Mouse (Mus musculus): ENCODE measurements around the gene Apoc1. TPM values are rescaled to one million over a fixed set of nuclear protein-coding genes. Genes with fewer than 3 reads are reported as not detected.
A peak's percentile ranks its signal among the peaks of the same experiment; 100 is the strongest.
"Not testable (repeated sequence)": the region's sequence is repeated elsewhere in the genome, so short reads cannot be mapped to it uniquely, and the experiment has no call there.

The Apoc1 gene
- polyA plus RNA-seq, 1 experiment from 2014 or later, result 10.8 TPM

GRCm38 (mm10) chr7:19694336-19695212 lies 2.1 kb upstream of the Apoc1 start:
- WGBS (ENCODE audit: insufficient replicate concordance), result 68% methylated on average over 10 of the region's 10 CpGs

GRCm38 (mm10) chr7:19693421-19693820 lies 961 bp upstream of the Apoc1 start:
- peaks cover 32% of the 10 kb centered on the region for H3K4me1 ChIP-seq (ENCODE audit: control insufficient read depth, insufficient read depth, low read length)
- H3K27ac ChIP-seq (ENCODE audit: low read depth, low read length), result peak overlapping the region; percentile 54
- peak overlapping the region; percentile 22; the same call in 1 of the 2 replicates for H3K4me2 ChIP-seq
- H3K36me3 ChIP-seq (ENCODE audit: control insufficient read depth, insufficient read depth, low read length), result peaks cover 6% of the 10 kb centered on the region
- no peaks in the 10 kb centered on the region for H3K9me3 ChIP-seq (replicated peaks; ENCODE audit: control insufficient read depth, low read length)
- 24% methylated on average over 10 of the region's 10 CpGs for WGBS (ENCODE audit: insufficient replicate concordance)
- H3K4me3 ChIP-seq (ENCODE audit: low read depth, low read length), result no peak overlapping the region
- no peaks in the 10 kb centered on the region for H3K27me3 ChIP-seq (ENCODE audit: control insufficient read depth, insufficient read depth, low read length)
- ATAC-seq (replicated peaks; ENCODE audit: insufficient number of reproducible peaks, low FRiP score, low TSS enrichment), result no peak
- no peak overlapping the region for H3K9ac ChIP-seq (ENCODE audit: low read depth, low read length)

More at GRCm38 (mm10) chr7:19694336-19695212, 2.1 kb upstream of the Apoc1 start:
- Histone ChIP-seq H3K4me1 (ENCODE audit: control insufficient read depth, insufficient read depth, low read length) (peaks cover 38% of the 10 kb centered on the region), H3K4me2 (peak overlapping the region; percentile 25), H3K4me3 (ENCODE audit: low read depth, low read length) (no peak overlapping the region), H3K36me3 (ENCODE audit: control insufficient read depth, insufficient read depth, low read length) (peaks cover 6% of the 10 kb centered on the region), H3K9ac (ENCODE audit: low read depth, low read length) (no peak overlapping the region), H3K27ac (ENCODE audit: low read depth, low read length) (peak overlapping the region; percentile 88), H3K9me3 (replicated peaks; ENCODE audit: control insufficient read depth, low read length) (no peaks in the 10 kb centered on the region), H3K27me3 (ENCODE audit: control insufficient read depth, insufficient read depth, low read length) (no peaks in the 10 kb centered on the region)
- no peak for ATAC-seq (replicated peaks; ENCODE audit: insufficient number of reproducible peaks, low FRiP score, low TSS enrichment)

DNA sequence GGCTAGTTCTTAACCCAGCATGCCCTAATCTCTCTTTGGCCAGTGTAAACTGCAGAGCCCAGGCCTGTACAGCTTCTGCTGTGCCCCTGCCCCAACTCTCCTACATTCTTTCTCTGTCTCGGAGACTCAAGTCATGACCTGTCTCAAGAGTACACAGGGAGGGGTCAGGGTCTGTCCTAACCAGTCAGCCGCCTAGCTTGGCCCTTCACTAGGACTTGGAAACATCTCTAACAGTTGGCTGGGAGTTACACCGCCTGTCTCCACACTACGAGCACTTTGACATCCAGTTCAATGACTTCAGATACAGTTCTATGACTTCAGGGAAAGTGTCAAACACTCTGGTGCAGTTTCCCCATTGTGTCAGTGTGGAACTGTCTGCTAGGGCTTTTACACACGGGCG lies 1.0 kb downstream of the Apoc1 start:
- Histone ChIP-seq H3K27ac (ENCODE audit: low read depth, low read length) (no peak overlapping the region), H3K9ac (ENCODE audit: low read depth, low read length) (no peak overlapping the region), H3K4me3 (ENCODE audit: low read depth, low read length) (no peak overlapping the region), H3K4me1 (ENCODE audit: control insufficient read depth, insufficient read depth, low read length) (peaks cover 29% of the 10 kb centered on the region), H3K9me3 (replicated peaks; ENCODE audit: control insufficient read depth, low read length) (no peaks in the 10 kb centered on the region), H3K36me3 (ENCODE audit: control insufficient read depth, insufficient read depth, low read length) (peaks cover 3% of the 10 kb centered on the region), H3K27me3 (ENCODE audit: control insufficient read depth, insufficient read depth, low read length) (no peaks in the 10 kb centered on the region), H3K4me2 (no peak overlapping the region)
- 67% methylated on average over 6 of the region's 6 CpGs for WGBS (ENCODE audit: insufficient replicate concordance)
- no peak for ATAC-seq (replicated peaks; ENCODE audit: insufficient number of reproducible peaks, low FRiP score, low TSS enrichment)

DNA sequence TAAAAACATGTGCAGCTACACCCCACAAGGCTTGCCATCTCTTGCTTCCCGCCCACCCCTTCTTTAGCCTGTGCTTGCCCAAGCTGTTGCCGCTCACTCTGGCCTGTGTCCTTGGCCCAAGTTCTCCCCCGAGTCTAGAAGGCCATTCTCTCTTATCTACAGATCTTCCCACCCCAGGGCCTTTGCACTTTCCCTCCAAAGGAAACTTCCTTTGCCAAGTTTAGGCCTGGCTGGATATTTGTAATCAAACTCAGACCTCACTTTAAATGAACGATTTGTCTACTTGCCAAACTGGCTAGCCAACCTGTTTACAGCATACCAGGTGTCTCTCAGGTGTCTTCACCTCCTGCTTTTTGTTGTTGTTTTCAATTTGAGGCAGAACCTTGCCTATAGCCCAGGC lies 1.6 kb downstream of the Apoc1 start:
- no peaks in the 10 kb centered on the region for H3K9me3 ChIP-seq (replicated peaks; ENCODE audit: control insufficient read depth, low read length)
- no peak overlapping the region for H3K4me2 ChIP-seq
- H3K27me3 ChIP-seq (ENCODE audit: control insufficient read depth, insufficient read depth, low read length), result no peaks in the 10 kb centered on the region
- 82% methylated on average over 4 of the region's 4 CpGs for WGBS (ENCODE audit: insufficient replicate concordance)
- no peak overlapping the region for H3K4me3 ChIP-seq (ENCODE audit: low read depth, low read length)
- H3K27ac ChIP-seq (ENCODE audit: low read depth, low read length), result no peak overlapping the region
- peaks cover 29% of the 10 kb centered on the region for H3K4me1 ChIP-seq (ENCODE audit: control insufficient read depth, insufficient read depth, low read length)
- H3K36me3 ChIP-seq (ENCODE audit: control insufficient read depth, insufficient read depth, low read length), result no peaks in the 10 kb centered on the region
- no peak overlapping the region for H3K9ac ChIP-seq (ENCODE audit: low read depth, low read length)
- ATAC-seq (replicated peaks; ENCODE audit: insufficient number of reproducible peaks, low FRiP score, low TSS enrichment), result no peak

- no peaks in the 10 kb centered on the region for H3K9me3 ChIP-seq (replicated peaks; ENCODE audit: control insufficient read depth, low read length)
- H3K4me2 ChIP-seq, result no peak overlapping the region
- no peak overlapping the region for H3K4me3 ChIP-seq (ENCODE audit: low read depth, low read length)
- no peaks in the 10 kb centered on the region for H3K36me3 ChIP-seq (ENCODE audit: control insufficient read depth, insufficient read depth, low read length)
- H3K9ac ChIP-seq (ENCODE audit: low read depth, low read length), result no peak overlapping the region
- ATAC-seq (replicated peaks; ENCODE audit: insufficient number of reproducible peaks, low FRiP score, low TSS enrichment), result no peak
- WGBS (ENCODE audit: insufficient replicate concordance), result 93% methylated on average over 2 of the region's 2 CpGs
- H3K4me1 ChIP-seq (ENCODE audit: control insufficient read depth, insufficient read depth, low read length), result peaks cover 18% of the 10 kb centered on the region
- no peaks in the 10 kb centered on the region for H3K27me3 ChIP-seq (ENCODE audit: control insufficient read depth, insufficient read depth, low read length)
- no peak overlapping the region for H3K27ac ChIP-seq (ENCODE audit: low read depth, low read length)
Measured at GRCm38 (mm10) chr7:19688611-19689010, 3.8 kb downstream of the Apoc1 start.

GRCm38 (mm10) chr7:19688101-19688500 lies 4.4 kb downstream of the Apoc1 start:
- H3K9me3 ChIP-seq (replicated peaks; ENCODE audit: control insufficient read depth, low read length), result no peaks in the 10 kb centered on the region
- no peaks in the 10 kb centered on the region for H3K36me3 ChIP-seq (ENCODE audit: control insufficient read depth, insufficient read depth, low read length)
- H3K4me3 ChIP-seq (ENCODE audit: low read depth, low read length), result no peak overlapping the region
- H3K4me2 ChIP-seq, result no peak overlapping the region
- no peaks in the 10 kb centered on the region for H3K27me3 ChIP-seq (ENCODE audit: control insufficient read depth, insufficient read depth, low read length)
- no peak overlapping the region for H3K9ac ChIP-seq (ENCODE audit: low read depth, low read length)
- H3K27ac ChIP-seq (ENCODE audit: low read depth, low read length), result no peak overlapping the region
- no peak for ATAC-seq (replicated peaks; ENCODE audit: insufficient number of reproducible peaks, low FRiP score, low TSS enrichment)
- H3K4me1 ChIP-seq (ENCODE audit: control insufficient read depth, insufficient read depth, low read length), result peaks cover 13% of the 10 kb centered on the region
- WGBS (ENCODE audit: insufficient replicate concordance), result 89% methylated on average over 10 of the region's 10 CpGs

DNA sequence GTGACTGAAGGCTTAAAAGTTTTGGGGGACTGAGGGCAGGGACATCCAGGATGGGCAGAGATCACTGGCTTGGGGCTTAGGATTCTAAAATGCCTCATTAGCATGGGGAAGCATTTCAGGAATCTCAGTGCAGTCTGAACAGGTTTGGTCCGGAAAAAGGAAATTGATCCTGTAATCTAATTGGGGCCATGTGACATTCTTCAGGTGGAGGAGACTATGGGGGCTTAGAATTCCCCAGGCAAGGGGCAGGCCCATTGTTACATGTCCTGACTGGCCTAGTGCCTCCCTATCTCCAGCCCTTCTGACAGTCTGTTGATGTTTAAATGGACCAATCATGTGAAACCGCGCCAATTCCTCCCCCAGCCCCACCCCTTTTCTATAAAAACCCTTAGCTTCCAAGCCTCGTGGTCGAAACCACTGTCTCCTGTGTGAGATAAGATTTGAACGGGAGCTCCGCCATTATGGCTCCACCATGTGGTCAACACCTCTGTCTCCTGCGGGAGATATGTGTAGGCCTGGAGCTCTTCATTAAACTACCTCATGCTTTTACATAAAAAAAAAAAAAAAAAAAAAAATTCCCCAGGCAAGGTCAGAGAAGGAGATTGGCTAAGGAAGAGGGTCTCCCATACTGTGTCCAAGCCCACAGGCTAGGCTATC lies 5.4 kb downstream of the Apoc1 start:
- not testable (repeated sequence) for H3K4me2 ChIP-seq; H3K4me1 ChIP-seq (ENCODE audit: control insufficient read depth, insufficient read depth, low read length); H3K27me3 ChIP-seq (ENCODE audit: control insufficient read depth, insufficient read depth, low read length); H3K27ac ChIP-seq (ENCODE audit: low read depth, low read length); H3K4me3 ChIP-seq (ENCODE audit: low read depth, low read length); H3K36me3 ChIP-seq (ENCODE audit: control insufficient read depth, insufficient read depth, low read length); ATAC-seq (replicated peaks; ENCODE audit: insufficient number of reproducible peaks, low FRiP score, low TSS enrichment); H3K9me3 ChIP-seq (replicated peaks; ENCODE audit: control insufficient read depth, low read length); H3K9ac ChIP-seq (ENCODE audit: low read depth, low read length)
- 47% methylated on average over 8 of the region's 8 CpGs for WGBS (ENCODE audit: insufficient replicate concordance)

DNA sequence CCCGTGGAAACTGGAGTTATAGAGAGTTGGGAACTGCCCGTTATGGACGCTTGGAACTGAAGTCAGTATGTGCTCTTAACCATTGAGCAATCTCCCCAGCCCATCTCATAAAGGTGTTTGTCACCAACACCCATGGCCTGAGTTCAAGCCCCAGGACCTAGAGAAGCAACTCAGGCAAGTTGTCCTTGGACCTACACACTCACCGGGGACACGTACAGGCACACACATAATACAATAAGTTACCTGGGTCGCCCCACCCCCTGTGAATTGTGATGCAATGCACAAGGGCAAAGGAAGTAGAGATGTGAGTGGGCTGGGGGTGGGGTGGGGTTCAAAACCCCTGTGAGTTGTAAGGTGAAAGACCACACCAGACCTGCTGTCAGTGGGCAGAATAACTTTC lies 5.9 kb downstream of the Apoc1 start:
- Histone ChIP-seq H3K4me1 (ENCODE audit: control insufficient read depth, insufficient read depth, low read length) (no peaks in the 10 kb centered on the region), H3K4me2 (no peak overlapping the region), H3K36me3 (ENCODE audit: control insufficient read depth, insufficient read depth, low read length) (no peaks in the 10 kb centered on the region), H3K4me3 (ENCODE audit: low read depth, low read length) (no peak overlapping the region), H3K27me3 (ENCODE audit: control insufficient read depth, insufficient read depth, low read length) (no peaks in the 10 kb centered on the region), H3K9me3 (replicated peaks; ENCODE audit: control insufficient read depth, low read length) (no peaks in the 10 kb centered on the region), H3K27ac (ENCODE audit: low read depth, low read length) (no peak overlapping the region), H3K9ac (ENCODE audit: low read depth, low read length) (no peak overlapping the region)
- WGBS (ENCODE audit: insufficient replicate concordance), result 83% methylated on average over 6 of the region's 6 CpGs
- no peak for ATAC-seq (replicated peaks; ENCODE audit: insufficient number of reproducible peaks, low FRiP score, low TSS enrichment)

All from heart, embryonic 11.5 days (tissue).